Mouse (Mus musculus) forebrain, embryonic 16.5 days (tissue): ENCODE measurements around the gene Ctnnd2. TPM values are rescaled to one million over a fixed set of nuclear protein-coding genes. Genes with fewer than 3 reads are reported as not detected.

Source experiments
- ATAC-seq: fragments of 200-750 bp; cut with Nextera tagmentation; 2 replicates; pipeline ENCODE4 v1.8.0; 2017; ENCODE audit warnings: mild to moderate bottlenecking, moderate library complexity
- H3K27ac ChIP-seq: fragments of 300-500 bp; sonication (generic); 2 replicates; pipeline ENCODE4 v1.5.1; 2014; ENCODE audit warnings: low read length, control low read depth
- H3K27me3 ChIP-seq: fragments of 300-500 bp; sonication (generic); replicated peaks from 2 replicates; pipeline ENCODE4 v1.6.1; 2014; ENCODE audit warnings: low read length; ENCODE audit not compliant: control insufficient read depth, insufficient read depth
- H3K36me3 ChIP-seq: fragments of 300-500 bp; sonication (generic); 2 replicates; pipeline ENCODE4 v1.6.1; 2014; ENCODE audit not compliant: control insufficient read depth, insufficient read depth
- H3K4me1 ChIP-seq: fragments of 300-500 bp; sonication (generic); replicated peaks from 2 replicates; pipeline ENCODE4 v1.6.1; 2014; ENCODE audit warnings: low read length; ENCODE audit not compliant: control insufficient read depth, insufficient read depth
- H3K4me2 ChIP-seq: fragments of 300-500 bp; sonication (generic); 2 replicates; pipeline ENCODE4 v1.6.1; 2014; ENCODE audit warnings: mild to moderate bottlenecking, low read length, control low read depth
- H3K4me3 ChIP-seq: fragments of 300-500 bp; sonication (generic); replicated peaks from 2 replicates; pipeline ENCODE4 v1.5.1; 2014; ENCODE audit warnings: mild to moderate bottlenecking, low read length, control low read depth
- H3K9ac ChIP-seq: fragments of 300-500 bp; sonication (generic); replicated peaks from 2 replicates; pipeline ENCODE4 v1.6.1; 2014; ENCODE audit warnings: low read depth, low read length, control low read depth
- H3K9me3 ChIP-seq: fragments of 300-500 bp; sonication (generic); 2 replicates; pipeline ENCODE4 v1.6.1; 2016; ENCODE audit warnings: low read length; ENCODE audit not compliant: control insufficient read depth
- WGBS: fragments of 180-500 bp; shearing (Covaris S2); extraction: QIAGEN DNeasy Blood & Tissue Kit; methylation state at CpG from one replicate; pipeline ENCODE4 v1.1.7; 2014; 5-methylcytosine and 5-hydroxymethylcytosine counted together
- polyA plus RNA-seq: library from polyadenylated mRNA; unstranded; fragments of >200 nt; fragmentation: Nextera tagmentation; extraction: Ambion mirVana; gene quantifications from 2 replicates; pipeline ENCODE4 v1.2.1, GENCODE M21; 2015

The Ctnnd2 gene
- polyA plus RNA-seq, 1 experiment from 2014 or later, result 82.7 TPM

GRCm38 (mm10) chr15:30278610-30279009 lies 106.2 kb downstream of the Ctnnd2 start:
- Histone ChIP-seq H3K9me3 (no peaks in the 10 kb centered on the region), H3K4me1 (peaks cover 13% of the 10 kb centered on the region), H3K4me2 (no peak overlapping the region), H3K4me3 (no peak overlapping the region), H3K27ac (no peak overlapping the region), H3K27me3 (no peaks in the 10 kb centered on the region), H3K9ac (no peak overlapping the region), H3K36me3 (no peaks in the 10 kb centered on the region)
- 57% methylated on average over 4 of the region's 4 CpGs for WGBS
- ATAC-seq, result 0 out of 2 replicates have a peak, but pooled peaks have one; percentile 22

GRCm38 (mm10) chr15:30285572-30286244 lies 113.3 kb downstream of the Ctnnd2 start:
- no peaks in the 10 kb centered on the region for H3K9me3 ChIP-seq
- peak overlapping the region; percentile 53 for H3K27ac ChIP-seq
- no peaks in the 10 kb centered on the region for H3K27me3 ChIP-seq
- peak; percentile 85 for ATAC-seq
- H3K4me3 ChIP-seq, result 0 out of 2 replicates have a peak overlapping the region, but pooled peaks have one; percentile 9
- no peaks in the 10 kb centered on the region for H3K36me3 ChIP-seq
- 43% methylated on average over 15 of the region's 15 CpGs for WGBS
- H3K4me1 ChIP-seq, result peaks cover 16% of the 10 kb centered on the region
- peak overlapping the region; percentile 44 for H3K4me2 ChIP-seq
- H3K9ac ChIP-seq, result 0 out of 2 replicates have a peak overlapping the region, but pooled peaks have one; percentile 13

DNA sequence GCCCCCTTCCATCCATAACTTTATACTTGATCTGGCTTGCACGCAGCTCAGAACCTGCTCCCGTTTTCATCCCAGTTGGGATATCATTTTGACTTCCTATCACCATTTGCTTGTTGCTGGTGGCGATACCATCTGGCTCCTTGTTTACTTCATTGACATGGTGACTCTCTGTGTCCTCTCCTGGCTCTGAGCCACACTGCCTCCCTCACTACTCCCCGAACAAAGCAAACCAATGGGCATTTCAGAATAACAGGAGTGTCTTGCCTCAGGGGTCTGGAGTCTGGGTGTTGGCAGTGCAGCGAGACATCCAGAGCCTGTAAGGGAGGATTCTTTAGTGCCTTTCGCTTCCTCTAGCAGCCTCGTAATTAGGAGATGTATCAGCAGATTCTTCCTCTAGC lies 113.9 kb downstream of the Ctnnd2 start:
- 62% methylated on average over 7 of the region's 7 CpGs for WGBS
- Histone ChIP-seq H3K36me3 (no peaks in the 10 kb centered on the region), H3K4me2 (peak overlapping the region; percentile 44), H3K9ac (no peak overlapping the region), H3K4me3 (0 out of 2 replicates have a peak overlapping the region, but pooled peaks have one; percentile 9), H3K27ac (peak overlapping the region; percentile 53), H3K9me3 (no peaks in the 10 kb centered on the region), H3K27me3 (no peaks in the 10 kb centered on the region), H3K4me1 (peaks cover 16% of the 10 kb centered on the region)
- ATAC-seq, result peak; percentile 46

DNA sequence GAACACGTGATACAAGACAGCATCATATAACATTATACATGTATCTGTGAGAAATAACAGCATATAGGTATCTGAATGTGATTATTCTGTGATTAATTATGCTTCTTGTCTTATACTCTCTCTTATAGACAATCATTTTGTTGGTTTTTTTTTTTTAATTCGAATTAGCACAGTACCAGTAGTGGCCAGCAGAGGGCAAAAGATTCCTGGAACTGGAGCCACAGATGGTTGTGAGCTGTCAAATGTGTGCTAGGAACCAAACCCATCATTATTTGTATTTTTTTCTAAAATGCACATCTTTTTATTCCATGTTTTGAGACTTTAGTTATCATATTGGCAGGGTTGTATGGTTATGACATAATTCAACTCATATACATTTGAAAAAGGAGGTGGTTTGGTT lies 130.4 kb downstream of the Ctnnd2 start:
- Histone ChIP-seq H3K4me1 (no peaks in the 10 kb centered on the region), H3K9me3 (0 out of 2 replicates have a peak, but pooled peaks cover 4% of the 10 kb centered on the region), H3K27me3 (no peaks in the 10 kb centered on the region), H3K36me3 (no peaks in the 10 kb centered on the region), H3K9ac (no peak overlapping the region), H3K27ac (no peak overlapping the region), H3K4me2 (no peak overlapping the region), H3K4me3 (no peak overlapping the region)
- ATAC-seq, result no peak
- WGBS, result 78% methylated on average over 2 of the region's 2 CpGs

- WGBS, result 69% methylated on average over 7 of the region's 7 CpGs
- Histone ChIP-seq H3K27ac (no peak overlapping the region), H3K36me3 (no peaks in the 10 kb centered on the region), H3K4me1 (no peaks in the 10 kb centered on the region), H3K9ac (no peak overlapping the region), H3K4me3 (no peak overlapping the region), H3K4me2 (no peak overlapping the region), H3K27me3 (no peaks in the 10 kb centered on the region), H3K9me3 (no peaks in the 10 kb centered on the region)
- ATAC-seq, result peak; percentile 79
Measured at GRCm38 (mm10) chr15:30306437-30306836, 134.0 kb downstream of the Ctnnd2 start.

- Histone ChIP-seq H3K4me3 (no peak overlapping the region), H3K36me3 (no peaks in the 10 kb centered on the region), H3K9ac (no peak overlapping the region), H3K9me3 (no peaks in the 10 kb centered on the region), H3K4me1 (no peaks in the 10 kb centered on the region), H3K27me3 (no peaks in the 10 kb centered on the region), H3K27ac (no peak overlapping the region), H3K4me2 (no peak overlapping the region)
- 84% methylated on average over 2 of the region's 2 CpGs for WGBS
- no peak for ATAC-seq
Measured at GRCm38 (mm10) chr15:30322543-30322942, 150.2 kb downstream of the Ctnnd2 start.

- Histone ChIP-seq H3K27me3 (no peaks in the 10 kb centered on the region), H3K4me1 (0 out of 2 replicates have a peak, but pooled peaks cover 2% of the 10 kb centered on the region), H3K4me3 (no peak overlapping the region), H3K9ac (no peak overlapping the region), H3K9me3 (no peaks in the 10 kb centered on the region), H3K4me2 (no peak overlapping the region), H3K27ac (no peak overlapping the region), H3K36me3 (peaks cover 2% of the 10 kb centered on the region; the same call in 1 of the 2 replicates)
- ATAC-seq, result no peak; the same call in 1 of the 2 replicates
- 54% methylated on average over 2 of the region's 2 CpGs for WGBS
Measured at GRCm38 (mm10) chr15:30333336-30334310, 161.2 kb downstream of the Ctnnd2 start.

DNA sequence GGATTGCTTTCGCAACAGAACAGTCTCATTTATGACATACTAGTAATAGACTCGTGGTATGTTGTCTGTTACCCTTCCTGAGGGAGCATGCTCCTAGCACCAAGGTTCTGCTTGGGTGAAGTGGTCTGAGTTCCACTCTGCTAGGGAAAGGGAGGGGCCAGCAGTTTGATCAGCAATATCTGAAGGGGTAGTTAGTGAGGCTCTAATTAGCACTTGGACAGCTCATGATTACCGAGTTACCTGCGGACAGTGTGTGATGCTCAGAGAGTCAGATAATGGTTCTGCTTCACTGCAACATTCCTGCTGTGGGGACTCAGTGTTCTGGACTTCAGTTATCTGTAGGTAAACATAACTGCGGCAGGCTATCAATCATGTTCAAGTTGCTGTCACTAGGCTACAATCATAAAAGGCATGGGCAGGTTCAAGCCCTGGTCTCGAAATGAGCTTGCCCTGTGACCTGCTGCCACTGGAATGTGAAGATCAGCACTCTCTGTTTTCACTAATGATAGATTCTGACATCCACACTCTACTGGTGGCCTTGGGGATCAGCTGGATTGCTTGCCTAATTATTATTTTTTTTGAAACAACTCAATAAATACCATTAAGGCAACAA lies 166.3 kb downstream of the Ctnnd2 start:
- no peak overlapping the region for H3K9ac ChIP-seq
- H3K4me2 ChIP-seq, result no peak overlapping the region
- ATAC-seq, result no peak
- peaks cover 2% of the 10 kb centered on the region; the same call in 1 of the 2 replicates for H3K36me3 ChIP-seq
- no peak overlapping the region for H3K4me3 ChIP-seq
- 80% methylated on average over 6 of the region's 6 CpGs for WGBS
- no peaks in the 10 kb centered on the region for H3K9me3 ChIP-seq
- H3K27me3 ChIP-seq, result no peaks in the 10 kb centered on the region
- no peak overlapping the region for H3K27ac ChIP-seq
- 0 out of 2 replicates have a peak, but pooled peaks cover 4% of the 10 kb centered on the region for H3K4me1 ChIP-seq

GRCm38 (mm10) chr15:30345754-30346153 lies 173.4 kb downstream of the Ctnnd2 start:
- H3K9ac ChIP-seq, result no peak overlapping the region
- no peak overlapping the region for H3K4me2 ChIP-seq
- H3K36me3 ChIP-seq, result no peaks in the 10 kb centered on the region
- no peaks in the 10 kb centered on the region for H3K27me3 ChIP-seq
- ATAC-seq, result no peak
- H3K9me3 ChIP-seq, result no peaks in the 10 kb centered on the region
- 98% methylated on average over 5 of the region's 5 CpGs for WGBS
- H3K4me1 ChIP-seq, result 0 out of 2 replicates have a peak, but pooled peaks cover 2% of the 10 kb centered on the region
- H3K27ac ChIP-seq, result no peak overlapping the region
- no peak overlapping the region for H3K4me3 ChIP-seq
